Mouse (Mus musculus) left cerebral cortex, adult 9 months (tissue): Measurements from ENCODE around the gene Natd1.

ENCODE experiments used
- DNase-seq, 2 experiments: peaks; one replicate each; pipeline ENCODE4 v3.0.0; 2022; ENCODE audit warnings: low spot score in 2 of 2

The Natd1 gene

DNA sequence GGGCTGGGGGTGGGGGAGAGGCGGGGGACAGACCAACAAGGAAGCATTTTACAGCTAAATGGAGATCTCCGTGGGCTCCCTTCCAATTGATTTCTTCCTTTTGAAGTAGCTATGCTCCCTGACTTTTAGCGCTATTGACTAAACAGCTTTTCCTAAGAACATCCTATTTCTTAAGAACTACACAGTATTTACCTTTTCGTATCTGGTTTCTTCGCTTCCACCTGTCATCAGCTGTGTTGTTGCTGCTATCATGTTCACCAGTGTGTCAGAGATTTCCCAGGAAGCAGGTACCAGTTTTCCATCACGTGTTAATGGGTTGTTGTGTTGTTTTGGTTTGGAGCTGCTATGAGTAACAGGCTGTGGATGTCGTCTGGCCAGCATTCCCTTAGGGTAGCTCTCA lies at the start of gene Natd1:
TSS of gene Natd1 (minus strand) at position 260 of the 400 bp plus-strand sequence.
- no peak for DNase-seq

DNA sequence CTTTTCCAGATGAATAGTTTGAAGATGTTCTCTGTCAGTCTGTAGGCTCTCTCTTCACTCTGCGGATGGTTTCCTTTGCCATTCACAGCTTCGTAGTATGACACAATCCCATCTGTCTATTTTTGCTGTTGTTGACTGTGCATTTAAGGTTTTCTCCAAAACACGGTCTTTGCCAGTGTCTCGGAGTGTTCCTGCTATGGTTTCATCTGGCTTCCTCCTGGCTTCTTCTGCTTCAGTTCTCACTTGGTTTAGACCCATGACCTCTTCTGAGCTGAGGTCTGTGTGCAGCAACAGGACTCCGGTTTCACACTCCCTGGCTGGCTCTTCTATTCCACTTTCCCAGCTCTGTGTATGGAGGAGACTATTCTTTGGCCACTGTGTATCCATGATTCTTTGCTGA lies 48.2 kb upstream of the Natd1 start:
- DNase-seq = no peak

DNA sequence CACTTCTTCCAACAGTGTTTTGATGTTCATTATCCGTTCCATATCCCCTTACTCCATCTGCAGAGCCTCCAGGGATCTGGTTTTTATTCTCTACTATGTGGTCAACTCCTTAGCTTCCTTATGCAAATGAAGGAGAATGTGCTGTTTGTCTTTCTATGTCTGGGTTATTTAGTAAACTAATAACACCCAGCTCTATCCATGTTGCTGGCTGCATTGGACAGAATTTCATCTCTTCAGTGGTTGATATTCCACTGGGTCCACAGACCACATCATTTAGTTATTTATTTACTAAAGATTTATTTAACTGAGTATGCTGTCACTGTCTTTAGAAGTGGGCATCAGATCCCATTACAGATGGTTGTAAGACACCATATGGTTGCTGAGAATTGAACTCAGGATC lies 46.6 kb upstream of the Natd1 start:
- DNase-seq = no peak

DNA sequence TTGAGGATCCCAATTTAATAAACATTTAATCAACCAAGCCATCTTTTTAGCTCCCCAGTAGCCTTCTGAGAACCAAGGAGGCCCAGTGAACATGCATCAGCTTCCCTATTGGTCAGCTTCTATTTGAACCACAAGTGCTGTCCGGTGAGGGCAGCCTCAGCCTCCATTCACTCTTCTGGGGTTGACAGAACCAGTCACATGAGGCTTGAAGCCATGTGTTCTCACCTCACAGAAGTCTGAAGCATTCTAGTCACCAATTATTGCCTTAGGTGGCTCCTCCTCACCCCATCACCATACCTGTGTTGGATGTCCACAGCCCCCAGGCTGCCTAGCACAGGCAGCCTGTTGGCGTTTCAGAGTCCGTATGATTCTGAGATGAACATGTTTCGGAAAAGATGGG lies 44.4 kb upstream of the Natd1 start:
- no peak for DNase-seq

DNA sequence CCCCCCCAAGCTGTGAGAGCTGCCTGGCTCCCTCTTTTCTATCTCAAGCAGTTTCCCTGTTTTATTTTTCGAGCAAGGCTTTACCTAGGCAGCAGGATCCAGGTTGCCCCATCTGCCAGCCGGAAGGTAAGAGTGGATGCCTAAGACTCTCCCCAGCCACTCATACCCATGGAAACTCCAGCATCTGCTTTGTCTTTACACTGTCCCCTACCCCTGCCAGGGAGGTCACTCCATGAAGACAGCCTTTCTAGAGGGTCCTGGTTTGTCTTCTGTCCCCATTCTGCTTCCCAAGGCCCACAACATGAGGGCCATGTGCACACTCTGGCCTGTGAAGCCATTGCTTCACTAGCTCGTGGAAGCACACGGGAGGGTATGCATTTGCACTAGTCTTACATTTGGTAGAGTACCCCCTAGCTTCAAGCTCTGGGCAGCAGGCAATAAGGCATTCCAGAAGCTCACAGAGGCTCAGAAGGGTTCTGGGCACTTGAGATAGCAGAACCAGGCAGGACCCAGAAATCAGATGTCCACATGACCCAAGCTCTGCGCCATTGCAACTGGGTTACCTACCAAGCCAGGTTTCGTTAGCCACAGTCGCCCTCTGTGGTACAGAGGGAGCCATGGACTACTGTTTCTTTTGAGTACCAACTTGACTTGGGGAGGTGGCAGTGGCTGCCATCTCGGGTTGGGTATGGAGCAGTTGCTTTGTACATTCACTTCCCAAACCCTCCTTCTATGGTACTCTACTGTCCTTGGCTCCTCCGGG lies 41.3 kb upstream of the Natd1 start:
- no peak for DNase-seq

DNA sequence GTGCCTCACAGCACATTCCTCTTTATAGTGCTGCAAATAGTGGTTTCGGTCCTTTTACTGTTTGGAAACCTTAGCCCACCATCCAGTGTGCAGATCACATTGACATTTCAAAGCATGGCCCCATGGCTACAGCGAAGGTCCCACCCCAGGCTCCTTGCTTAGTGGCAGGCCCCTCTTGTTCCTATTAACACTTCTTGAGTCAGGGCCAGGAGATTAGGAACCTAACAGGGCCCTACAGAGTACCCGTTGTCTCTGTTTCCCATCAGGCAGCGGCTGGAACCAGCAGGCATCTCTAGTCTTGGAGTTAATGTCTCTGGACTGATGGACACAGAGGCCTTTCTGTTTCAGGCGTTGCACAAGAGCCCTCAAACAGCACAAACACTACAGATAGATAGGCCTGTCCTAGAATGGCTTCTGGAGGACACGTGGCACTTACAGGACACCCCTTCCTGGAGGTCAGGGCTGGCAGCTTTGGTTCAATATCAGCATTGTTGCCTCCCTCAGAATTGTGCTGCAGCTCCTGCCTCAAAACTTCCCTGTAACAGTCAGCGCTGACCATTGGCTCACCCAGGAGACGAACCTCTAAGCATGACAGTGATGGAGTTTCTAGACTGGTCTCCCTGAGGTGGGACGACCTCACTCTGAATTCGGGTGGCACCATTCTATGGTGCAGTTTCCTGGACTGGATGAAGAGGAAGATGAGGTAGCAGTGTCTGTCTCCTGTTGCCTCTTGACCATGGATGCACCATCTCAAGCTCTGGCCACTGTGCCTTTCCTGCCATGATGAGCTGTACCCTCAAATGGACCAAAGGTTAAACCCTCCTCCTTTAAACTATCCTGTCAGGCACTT lies 39.9 kb upstream of the Natd1 start:
- DNase-seq = no peak

DNA sequence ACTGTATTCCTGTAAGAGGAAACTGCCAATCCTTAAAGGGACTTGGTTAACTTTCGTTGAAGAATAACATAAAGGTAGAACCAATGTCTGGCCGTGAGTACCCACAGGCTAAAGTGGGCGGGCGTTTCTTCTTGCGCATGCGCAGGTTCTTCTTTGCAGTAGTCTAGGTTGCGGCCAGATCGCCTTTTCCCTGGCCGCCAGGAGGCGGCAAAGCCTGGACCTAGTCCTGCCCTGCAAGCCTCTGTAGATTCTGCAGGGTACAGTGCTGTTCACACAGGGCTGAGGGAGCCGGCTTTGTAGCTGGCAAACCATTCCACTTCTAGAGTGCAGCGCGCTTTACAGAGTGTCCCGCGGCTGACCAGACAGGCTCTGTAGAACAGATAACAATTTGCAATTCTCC lies 39.3 kb upstream of the Natd1 start:
- DNase-seq = peak; percentile 66 to 90

DNA sequence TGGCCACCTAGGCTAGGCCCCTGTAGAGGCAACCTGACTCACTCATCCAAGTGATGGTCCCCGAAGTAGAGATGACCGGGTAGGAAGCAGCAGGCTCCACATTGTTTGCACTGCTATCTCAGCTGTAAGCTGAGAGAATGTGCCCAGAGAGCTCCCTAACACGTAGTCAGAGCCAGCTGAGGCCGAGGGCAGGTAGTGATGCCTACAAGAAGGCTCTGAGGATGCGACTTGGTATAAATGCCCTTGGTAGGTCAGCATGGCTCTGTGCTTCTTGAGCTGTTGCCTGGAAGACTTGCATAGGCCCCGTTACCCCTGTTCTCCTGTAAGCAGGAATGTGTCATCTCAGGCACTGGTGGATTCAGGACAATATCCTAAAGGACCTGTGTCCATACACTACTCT lies 38.4 kb upstream of the Natd1 start:
- DNase-seq = no peak

DNA sequence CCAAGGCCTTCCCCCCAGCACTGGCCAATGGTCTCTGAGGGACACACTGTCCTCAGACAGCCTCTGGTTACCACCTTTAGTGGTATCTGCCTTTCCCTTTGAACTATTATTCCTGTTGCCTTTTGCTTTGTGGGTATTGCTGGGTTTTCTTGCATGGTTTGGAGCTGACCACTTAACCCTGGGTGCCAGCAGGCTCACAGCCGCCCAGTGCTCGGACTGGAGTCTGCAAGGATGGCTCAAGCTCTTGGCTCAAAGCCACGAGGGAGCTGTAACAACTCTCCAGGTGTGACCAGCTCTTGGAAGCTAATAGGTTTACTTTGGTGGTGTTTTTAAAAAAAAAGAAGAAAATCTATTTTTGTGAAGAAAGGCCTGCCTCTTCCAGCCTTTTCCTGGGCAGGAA lies 37.8 kb upstream of the Natd1 start:
- DNase-seq = no peak

DNA sequence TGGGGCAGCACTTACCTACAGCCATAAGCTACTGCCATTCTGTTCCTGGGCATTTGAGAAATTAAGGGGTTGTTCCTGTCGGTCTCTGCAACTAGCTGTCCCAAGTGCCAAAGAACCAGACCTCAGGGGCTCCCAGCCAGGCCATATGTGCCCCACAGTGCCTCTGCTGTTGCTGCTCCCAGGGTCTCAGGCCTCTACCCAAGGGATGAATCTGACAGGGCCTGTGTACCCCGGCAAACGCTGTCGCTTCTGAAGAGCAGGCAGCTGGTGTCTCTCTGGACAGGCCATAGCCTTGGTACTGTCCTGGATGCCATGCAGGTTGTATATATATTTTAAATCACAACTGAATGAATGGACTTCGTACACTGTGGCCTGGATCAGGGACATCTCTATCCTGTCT lies 37.3 kb upstream of the Natd1 start:
- no peak for DNase-seq

DNA sequence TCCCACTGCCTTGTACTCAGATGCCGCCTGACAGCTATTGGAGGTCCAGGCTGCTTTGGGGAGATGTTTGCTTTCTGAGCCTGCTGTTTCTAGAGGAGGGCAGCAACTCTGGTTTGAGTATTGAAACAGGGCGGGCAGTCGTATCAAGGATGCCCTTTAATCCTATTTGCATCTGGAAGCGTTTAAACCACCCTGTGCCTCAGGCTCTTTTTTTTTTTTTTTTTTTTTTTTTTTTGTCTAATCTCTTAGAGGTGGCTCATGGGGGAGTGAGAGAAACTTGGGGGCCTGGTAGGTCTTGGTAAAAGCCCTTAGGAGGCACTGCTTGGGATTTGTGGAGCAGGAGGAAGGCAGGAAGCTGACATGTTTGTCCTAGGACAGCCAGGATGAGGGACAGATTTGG lies 30.5 kb upstream of the Natd1 start:
- no peak for DNase-seq

DNA sequence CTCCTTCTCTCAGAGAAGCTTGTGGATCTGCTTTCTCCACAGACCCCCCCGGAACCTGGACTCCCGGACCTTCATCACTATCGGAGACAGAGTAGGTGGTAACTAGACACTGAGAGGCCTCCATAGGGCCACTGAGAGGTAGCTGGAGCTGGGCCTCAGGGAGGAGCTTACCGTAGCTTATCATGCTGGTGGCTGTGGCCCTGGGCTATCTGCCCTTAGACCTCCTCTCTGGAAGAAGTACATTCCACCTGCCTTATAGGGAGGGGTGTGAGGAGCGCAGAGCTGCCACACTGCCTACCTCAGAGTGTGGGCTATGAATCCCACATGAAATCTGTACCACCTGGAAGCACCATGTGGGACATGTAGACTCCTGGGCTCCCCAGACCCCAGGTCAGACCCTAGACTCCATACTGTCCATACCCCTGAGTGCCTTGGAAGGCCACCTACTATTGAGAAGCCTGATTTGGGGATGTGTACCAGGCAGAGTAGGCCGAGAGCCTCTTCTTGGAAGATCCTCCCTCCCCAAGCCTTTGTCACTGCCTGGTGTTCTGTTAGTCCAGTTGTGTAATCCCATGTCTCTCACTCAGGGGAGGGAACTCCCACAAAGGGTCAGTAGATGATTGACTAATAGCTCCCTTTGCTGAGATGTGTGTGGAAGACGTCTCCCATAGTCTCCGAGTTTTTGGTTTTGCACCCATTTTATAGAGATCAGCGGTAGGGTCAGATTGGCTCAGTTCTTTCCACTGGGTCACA lies 27.9 kb upstream of the Natd1 start:
- DNase-seq = no peak

DNA sequence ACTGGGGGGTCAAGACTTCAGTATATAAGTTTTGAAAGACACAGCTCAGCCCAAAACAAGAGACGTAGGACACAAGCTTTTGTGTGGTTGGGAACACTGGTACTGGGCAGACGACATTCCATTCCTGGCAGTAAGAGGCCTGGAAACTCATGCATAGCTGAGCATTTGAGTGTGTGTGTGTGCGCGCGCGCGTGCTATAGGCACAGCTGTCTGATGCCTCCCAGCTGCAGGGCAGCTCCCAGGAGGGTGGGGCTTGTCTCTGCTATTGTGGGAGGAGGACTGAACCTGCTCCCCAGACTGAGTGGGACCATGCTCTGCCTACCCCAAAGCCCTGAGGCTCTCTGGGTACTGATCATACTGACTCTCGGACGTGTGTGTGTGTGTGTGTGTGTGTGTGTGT lies 26.8 kb upstream of the Natd1 start:
- no peak for DNase-seq

DNA sequence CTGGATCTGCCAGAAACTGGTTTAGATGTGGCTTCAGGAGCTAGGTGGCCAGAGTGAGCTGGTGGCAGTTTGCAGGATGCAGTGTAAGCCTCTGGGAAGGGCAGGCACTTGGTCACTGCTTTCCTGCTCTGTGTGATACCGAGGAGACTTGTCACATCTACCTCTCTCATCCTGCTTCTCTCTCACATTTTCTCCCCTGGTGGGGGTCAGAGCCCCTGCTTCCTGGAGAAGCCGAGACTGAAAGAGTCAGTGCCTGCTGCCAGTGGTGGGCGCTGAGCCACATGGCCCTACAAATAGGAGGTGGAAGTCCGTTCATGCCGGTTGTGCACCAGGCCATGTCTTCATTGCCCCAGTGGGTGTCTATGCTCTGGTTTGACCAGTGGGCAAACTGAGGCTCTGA lies 26.0 kb upstream of the Natd1 start:
- DNase-seq = no peak

DNA sequence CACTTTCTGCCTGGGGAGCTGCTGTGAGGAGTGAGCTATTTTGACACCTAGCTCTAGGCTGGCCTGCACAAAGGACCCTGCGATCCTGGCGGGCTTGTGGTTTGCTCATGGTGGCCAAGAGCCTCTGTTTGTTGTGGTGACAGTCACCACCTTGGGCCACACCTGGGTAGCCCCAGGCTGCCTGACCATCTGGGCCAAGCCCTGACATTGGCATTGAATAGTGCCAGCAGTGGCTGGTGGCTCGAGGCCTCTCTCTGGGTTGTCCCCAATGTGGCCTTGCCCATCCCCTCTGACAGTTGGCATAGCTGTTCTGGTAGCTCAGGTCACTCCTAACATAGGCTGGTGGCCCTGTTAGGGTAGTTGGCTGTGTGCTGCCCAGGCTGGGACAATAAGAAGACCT lies 24.9 kb upstream of the Natd1 start:
- DNase-seq = no peak

DNA sequence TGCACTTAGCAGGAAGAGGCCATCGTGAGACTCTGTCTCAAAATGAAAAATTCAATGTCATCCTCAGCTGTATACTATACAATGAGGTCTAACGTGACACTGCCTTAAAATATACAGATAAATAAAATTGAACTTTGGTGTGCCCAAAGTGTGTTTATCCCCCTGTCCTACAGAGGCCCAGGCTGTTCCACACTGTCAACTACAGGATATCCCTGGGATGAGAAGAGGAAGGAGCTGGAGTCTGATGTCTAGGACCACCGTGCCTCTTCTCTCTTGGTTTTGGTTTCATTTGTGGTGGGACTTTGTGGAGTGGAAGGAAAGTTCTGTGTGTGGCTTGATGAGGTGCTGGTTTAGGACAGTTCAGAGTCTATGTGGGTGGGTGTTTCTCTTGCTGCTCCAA lies 23.1 kb upstream of the Natd1 start:
- DNase-seq = no peak

DNA sequence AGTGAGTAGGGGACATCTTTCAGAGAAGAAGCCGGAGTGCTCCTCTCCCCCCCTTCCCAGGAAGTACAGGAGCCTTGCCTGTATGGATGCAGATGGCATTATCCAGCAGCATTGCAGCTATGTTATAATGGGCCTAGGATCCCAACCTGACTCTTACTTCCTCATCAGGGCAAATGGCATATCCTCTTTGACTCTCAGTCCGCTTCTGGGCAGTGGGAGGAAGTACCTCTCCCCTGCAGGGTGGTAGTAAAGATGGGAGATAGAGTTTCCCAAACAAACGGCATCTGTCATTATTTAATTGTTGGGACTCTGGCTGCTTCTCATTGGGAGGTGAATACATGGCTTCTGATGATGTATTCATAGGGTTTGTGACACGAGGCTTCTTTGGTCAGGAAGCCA lies 21.4 kb upstream of the Natd1 start:
- DNase-seq = no peak

DNA sequence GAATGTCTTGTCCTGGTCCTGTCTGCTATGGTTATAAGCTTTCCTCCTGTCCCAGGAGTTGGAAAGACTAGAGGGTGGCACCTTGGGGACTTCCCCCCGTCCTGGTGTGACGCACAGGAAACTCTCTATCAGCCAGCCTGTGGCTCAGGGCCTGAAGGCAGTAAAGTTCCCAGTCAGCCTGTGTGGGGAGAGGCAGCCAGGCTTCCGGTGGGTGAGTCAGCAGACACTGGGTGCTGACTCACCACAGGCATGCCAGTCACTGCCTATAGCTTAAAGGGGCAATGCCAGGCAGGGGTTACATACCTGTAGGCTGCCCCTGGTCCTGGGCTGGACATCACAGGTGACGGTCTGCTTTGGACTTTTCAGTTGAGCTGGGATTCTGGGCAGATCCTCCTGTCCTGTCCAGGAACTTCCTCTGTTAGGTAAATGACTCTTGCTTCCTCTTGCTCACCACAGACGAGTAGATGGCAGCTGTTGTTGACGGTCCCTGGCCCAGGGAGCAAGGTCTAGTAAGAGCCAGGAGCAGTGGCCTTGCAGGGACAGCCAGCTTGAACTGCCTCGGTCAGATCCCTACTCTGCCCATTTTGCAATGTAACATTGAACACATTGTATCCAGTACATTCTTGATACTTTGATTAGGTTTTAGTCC lies 20.9 kb upstream of the Natd1 start:
- peak in 1 of 2 experiments; percentile 62 for DNase-seq

DNA sequence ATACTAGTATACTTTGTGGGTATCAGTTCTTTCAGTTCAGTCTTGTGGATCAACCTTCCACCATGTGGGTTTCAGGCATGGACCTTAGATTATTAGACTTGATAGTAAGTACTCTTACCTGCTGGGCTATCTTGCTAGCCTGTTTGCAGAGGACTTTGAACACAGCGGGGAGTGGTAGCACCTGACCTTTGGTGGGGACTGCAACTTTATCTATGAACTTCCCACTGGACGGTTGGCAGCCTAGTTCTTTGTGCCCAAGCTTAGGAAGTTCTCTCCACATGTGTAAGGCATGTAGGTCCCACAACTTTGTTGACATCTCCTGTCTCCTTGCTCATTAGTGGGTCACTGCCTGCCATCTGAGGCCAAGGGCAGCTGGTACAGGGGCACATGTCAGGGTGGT lies 20.2 kb upstream of the Natd1 start:
- no peak for DNase-seq

DNA sequence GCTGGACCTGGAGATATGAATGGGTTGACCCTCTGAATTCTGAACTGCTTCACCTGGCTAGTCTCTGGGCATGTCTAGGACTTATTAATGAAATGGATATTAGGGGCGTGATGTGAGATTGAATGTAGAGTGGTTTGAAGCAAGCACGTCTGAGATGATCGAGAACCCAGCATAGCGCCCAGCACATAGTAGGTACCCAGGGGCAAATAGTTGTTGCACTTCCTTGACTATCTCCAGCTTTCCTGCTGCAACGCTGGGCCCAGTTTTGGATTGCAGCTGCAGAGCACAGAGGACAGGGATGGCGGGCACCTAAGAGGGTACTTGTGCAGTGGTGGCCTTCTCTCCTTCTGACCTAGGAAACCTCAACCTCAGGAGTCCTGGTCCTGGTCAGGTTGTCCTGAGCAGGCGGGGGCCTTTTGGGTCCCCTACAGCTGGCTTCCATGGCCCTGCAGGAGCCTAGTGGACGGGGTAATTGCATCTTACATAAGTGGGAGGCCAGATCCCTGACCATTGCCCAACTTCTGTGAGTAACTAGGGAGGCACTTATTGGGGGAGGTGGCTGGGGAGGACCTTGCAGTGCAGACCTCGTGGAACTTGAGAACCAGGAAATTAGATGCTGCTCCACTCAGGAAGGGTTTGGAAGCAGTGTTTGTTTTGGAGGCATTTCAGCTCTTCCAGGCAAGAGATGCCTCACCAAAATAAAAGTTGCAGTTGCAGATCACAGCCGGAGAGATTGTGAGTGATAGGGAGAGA lies 18.8 kb upstream of the Natd1 start:
- DNase-seq = no peak

DNA sequence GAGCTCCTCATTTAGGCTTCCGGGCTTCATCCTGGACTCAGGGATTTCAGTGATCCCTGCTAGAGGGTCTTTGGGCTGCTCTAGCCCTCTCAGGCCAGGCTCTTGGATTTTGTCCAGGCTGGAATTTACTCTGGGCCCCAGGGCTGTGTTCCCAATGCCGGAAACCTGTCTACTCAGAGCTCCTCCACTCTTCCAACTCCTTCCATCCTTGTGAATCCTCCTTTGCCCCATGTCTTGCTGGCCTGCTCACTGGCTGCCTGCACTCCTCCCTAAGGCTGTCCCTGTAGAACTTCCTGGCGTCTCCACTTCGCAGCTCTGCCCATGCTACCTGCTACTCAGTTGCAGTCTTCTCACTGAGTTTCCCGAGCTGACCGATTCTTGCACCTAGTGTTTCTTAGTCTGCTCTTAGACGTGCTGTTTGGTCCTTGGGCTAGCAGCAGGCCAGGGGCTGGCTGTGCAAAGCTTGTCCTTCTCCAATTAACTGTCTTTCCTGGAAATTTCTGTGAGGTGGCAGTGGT lies 18.0 kb upstream of the Natd1 start:
- peak in 1 of 2 experiments; percentile 14 for DNase-seq
